10 mouse cellular contexts compared by ENCODE assay signal in the genomic region with DNA sequence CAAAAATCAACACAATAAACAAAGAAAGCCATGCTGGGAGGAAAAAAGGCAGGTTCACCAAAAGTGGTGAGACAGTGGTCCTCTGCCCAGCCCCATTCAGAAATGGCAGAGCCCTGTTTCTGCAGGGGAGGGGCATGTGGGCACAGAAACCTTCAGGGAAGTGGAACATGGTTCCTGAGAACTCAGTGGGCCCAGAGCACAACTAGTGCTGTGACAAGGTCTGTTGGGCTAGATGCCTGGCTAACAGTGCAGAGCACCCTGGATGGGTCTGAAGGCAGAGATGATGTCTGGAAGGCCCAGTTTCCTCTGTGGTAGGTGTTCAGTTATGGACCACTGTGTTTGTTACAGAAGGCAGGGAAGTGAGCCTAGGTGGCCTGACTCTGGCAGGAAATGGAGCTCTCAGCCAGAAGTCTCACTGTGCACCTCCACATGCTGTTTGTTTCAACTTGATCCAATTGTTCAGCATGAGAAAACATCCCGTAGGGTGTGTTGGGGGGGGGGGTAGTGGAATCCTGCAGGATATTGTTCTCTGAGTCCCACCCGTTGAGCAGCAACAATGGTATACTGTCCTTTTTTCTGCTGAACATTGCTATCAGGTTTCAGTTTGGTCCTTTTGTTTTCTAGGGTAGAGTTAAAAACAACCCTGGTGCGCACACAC.
DNase-seq lines count a peak whose midpoint lies in the region; ATAC-seq and TF ChIP-seq lines count a peak whose summit lies in the region.
"Had no signal": no experiment of that assay in that cellular context is flagged by ENCODE, and none has a peak within 500 bp of the region (broad histone marks: within the 10 kb centered on the region; RNA-seq: fewer than 3 reads in every experiment).

No protein-coding gene starts in this region.

- H3K9me3 ChIP-seq in forebrain, embryonic 14.5 days (replicated peaks; ENCODE audit: control insufficient read depth, low read length) = no peaks in the 10 kb centered on the region
- H3K9me3 ChIP-seq in midbrain, embryonic 11.5 days (ENCODE audit: control insufficient read depth, low read length) = no peaks in the 10 kb centered on the region

- H3K4me3 ChIP-seq in kidney, adult 2 months (ENCODE audit: insufficient read depth, low read depth, low read length) = no peak overlapping the region
- H3K4me3 ChIP-seq in forebrain, embryonic 14.5 days (ENCODE audit: low read depth, low read length) = no peak overlapping the region
- no peak overlapping the region for H3K4me3 ChIP-seq in midbrain, embryonic 11.5 days (ENCODE audit: low read depth, low read length)
- H3K4me3 ChIP-seq: myocyte had no signal

- 59% methylated on average over 3 of the region's 3 CpGs for WGBS in kidney, adult 2 months
- WGBS in forebrain, embryonic 14.5 days = 23% methylated on average over 3 of the region's 3 CpGs
- WGBS in midbrain, embryonic 11.5 days = 6% methylated on average over 3 of the region's 3 CpGs

- H3K9ac ChIP-seq in forebrain, embryonic 14.5 days (ENCODE audit: low read length) = no peak overlapping the region; the same call in 1 of the 2 replicates
- H3K9ac ChIP-seq in midbrain, embryonic 11.5 days (ENCODE audit: low read length) = peak overlapping the region; percentile 34; the same call in 1 of the 2 replicates

- DNase-seq in kidney, adult 2 months = no peak
- DNase-seq in kidney, adult 8-10 months = no peak
- peak; percentile 98 for DNase-seq in R1 (ENCODE audit: low read depth, low spot score)
- DNase-seq in forebrain, embryonic 14.5 days (ENCODE audit: low spot score) = peak; percentile 42
- no peak for DNase-seq in midbrain, embryonic 11.5 days (ENCODE audit: low spot score, missing footprints)
- no peak for DNase-seq in left cerebral cortex, adult 18-20 months (ENCODE audit: low spot score in 2 of 2)
- DNase-seq in right cerebral cortex, postnatal 36 days (ENCODE audit: low spot score in 2 of 2) = no peak
- no peak for DNase-seq in urinary bladder, postnatal 14 days (ENCODE audit: low spot score)
- DNase-seq: gastrocnemius, postnatal 10 days had no signal

- H3K27me3 ChIP-seq in kidney, adult 2 months (replicated peaks; ENCODE audit: control insufficient read depth, insufficient read depth, low read length) = no peaks in the 10 kb centered on the region
- no peaks in the 10 kb centered on the region for H3K27me3 ChIP-seq in forebrain, embryonic 14.5 days (replicated peaks; ENCODE audit: control insufficient read depth, insufficient read depth, low read length)
- no peaks in the 10 kb centered on the region for H3K27me3 ChIP-seq in midbrain, embryonic 11.5 days (ENCODE audit: control insufficient read depth, insufficient read depth, low read length)

- no peak for TF ChIP-seq POLR2A in kidney, adult 2 months (IDR thresholded peaks at IDR 0.05; ENCODE audit: low read depth, low read length)

- no peak overlapping the region for H3K4me2 ChIP-seq in forebrain, embryonic 14.5 days (ENCODE audit: low read length)
- H3K4me2 ChIP-seq in midbrain, embryonic 11.5 days = peak overlapping the region; percentile 17; the same call in 1 of the 2 replicates

- peak overlapping the region; percentile 32 for H3K27ac ChIP-seq in kidney, adult 2 months (ENCODE audit: insufficient read depth, low read depth, low read length)
- peak overlapping the region; percentile 83 for H3K27ac ChIP-seq in forebrain, embryonic 14.5 days (ENCODE audit: low read depth, low read length)
- H3K27ac ChIP-seq in midbrain, embryonic 11.5 days (ENCODE audit: low read depth, low read length) = peak overlapping the region; percentile 80

- H3K36me3 ChIP-seq in kidney, adult 2 months (ENCODE audit: control insufficient read depth, insufficient read depth, low read length) = no peaks in the 10 kb centered on the region
- no peaks in the 10 kb centered on the region for H3K36me3 ChIP-seq in forebrain, embryonic 14.5 days (ENCODE audit: control insufficient read depth, insufficient read depth, low read length)
- H3K36me3 ChIP-seq in midbrain, embryonic 11.5 days (ENCODE audit: control insufficient read depth, insufficient read depth, low read length) = no peaks in the 10 kb centered on the region

- no peaks in the 10 kb centered on the region for H3K4me1 ChIP-seq in kidney, adult 2 months (ENCODE audit: control insufficient read depth, insufficient read depth, low read length)
- peaks cover 29% of the 10 kb centered on the region for H3K4me1 ChIP-seq in forebrain, embryonic 14.5 days (ENCODE audit: control insufficient read depth, insufficient read depth, low read length)
- H3K4me1 ChIP-seq in midbrain, embryonic 11.5 days (ENCODE audit: control insufficient read depth, insufficient read depth, low read length) = peaks cover 37% of the 10 kb centered on the region

- TF ChIP-seq CTCF in kidney, adult 2 months (conservative IDR thresholded peaks at IDR 0.05; ENCODE audit: insufficient read depth, insufficient read length, low read depth, low read length) = no peak

- ATAC-seq in forebrain, embryonic 14.5 days = peak; percentile 21
- peak; percentile 28 for ATAC-seq in midbrain, embryonic 11.5 days (ENCODE audit: low FRiP score)

Comparison
In these comparisons a context has a peak if more than half of its experiments do, and no peak if none do; other contexts are left out.
1. DNase-seq: peak in R1 (single experiment) and forebrain, embryonic 14.5 days (single experiment); none in kidney, adult 2 months (single experiment), kidney, adult 8-10 months (0 of 2), midbrain, embryonic 11.5 days (single experiment), left cerebral cortex, adult 18-20 months (0 of 2), right cerebral cortex, postnatal 36 days (0 of 2) and urinary bladder, postnatal 14 days (single experiment).
2. H3K27ac ChIP-seq: peak in every context shown above with its lines; median percentile 83 in forebrain, embryonic 14.5 days; 80 in midbrain, embryonic 11.5 days; 32 in kidney, adult 2 months.